Mouse (Mus musculus) kidney, postnatal 14 days (tissue): ENCODE measurements at regions not wholly inside any gene's neighbourhood (a gene's known extent, or its start where the extent isn't known, plus 50 kb on each side); places are given as distances from the start of the nearest gene placed in this dataset.

Experiments
- DNase-seq: peaks from one replicate; pipeline ENCODE4 v3.0.0; 2022; ENCODE audit warnings: mixed read lengths

GRCm38 (mm10) chr11:90088473-90088872, 58.3 kb downstream of the Tmem100 start:
- DNase-seq: no peak

DNA sequence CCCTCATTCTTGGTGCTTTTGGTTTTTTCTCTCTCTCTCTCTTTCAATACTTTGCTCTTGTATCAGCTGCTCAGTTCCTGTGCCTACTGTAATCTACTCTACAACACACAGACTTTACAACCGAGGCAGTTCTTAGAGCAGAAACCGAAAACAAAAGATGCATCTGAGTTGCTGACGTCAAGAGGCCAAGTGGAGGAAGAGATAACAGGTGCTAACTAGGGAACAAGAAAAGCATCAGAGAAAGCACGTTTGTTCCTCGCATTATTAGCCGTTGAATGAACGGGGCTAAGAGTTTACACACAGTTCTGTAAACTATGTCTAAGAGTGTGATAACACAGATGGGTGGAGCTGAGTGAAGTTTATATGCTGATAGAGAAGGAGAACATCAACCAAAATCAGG, 63.9 kb downstream of the Tmem100 start:
- DNase-seq: no peak

DNA sequence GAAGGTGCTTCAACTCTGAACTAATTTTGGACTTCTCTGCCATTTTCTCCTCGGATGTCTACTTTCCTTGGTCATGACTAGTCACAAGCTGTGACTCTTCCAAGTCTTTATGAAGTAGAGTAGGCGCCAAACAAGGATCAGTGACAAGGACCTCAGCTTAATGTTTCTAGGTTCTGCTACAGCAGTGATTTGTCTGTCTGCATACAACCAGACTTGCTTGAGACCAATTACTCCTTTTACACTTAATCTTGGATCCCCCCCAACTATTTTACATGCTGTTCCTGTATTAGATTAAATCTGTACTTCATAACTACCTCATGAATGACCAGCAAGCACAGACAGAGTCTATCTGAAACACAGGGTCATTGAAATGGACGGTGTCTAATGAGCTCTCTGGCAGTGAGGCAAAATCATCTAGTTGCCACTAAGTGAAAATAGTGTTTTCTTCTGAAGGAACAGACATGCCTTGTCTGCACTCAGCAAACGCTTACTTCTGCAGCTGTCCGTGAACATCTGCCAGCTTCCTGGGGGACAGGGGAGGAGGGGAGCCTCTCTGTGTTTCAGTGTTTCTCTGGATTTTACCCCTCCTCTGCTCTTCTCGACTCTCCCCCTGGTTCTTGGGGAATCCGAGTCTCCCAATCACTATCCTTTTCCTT, 64.7 kb downstream of the Tmem100 start:
- no peak for DNase-seq

GRCm38 (mm10) chr11:90098471-90098870, 68.3 kb downstream of the Tmem100 start:
- DNase-seq: no peak

GRCm38 (mm10) chr11:90099178-90099577, 69.0 kb downstream of the Tmem100 start:
- peak; percentile 24 for DNase-seq

DNA sequence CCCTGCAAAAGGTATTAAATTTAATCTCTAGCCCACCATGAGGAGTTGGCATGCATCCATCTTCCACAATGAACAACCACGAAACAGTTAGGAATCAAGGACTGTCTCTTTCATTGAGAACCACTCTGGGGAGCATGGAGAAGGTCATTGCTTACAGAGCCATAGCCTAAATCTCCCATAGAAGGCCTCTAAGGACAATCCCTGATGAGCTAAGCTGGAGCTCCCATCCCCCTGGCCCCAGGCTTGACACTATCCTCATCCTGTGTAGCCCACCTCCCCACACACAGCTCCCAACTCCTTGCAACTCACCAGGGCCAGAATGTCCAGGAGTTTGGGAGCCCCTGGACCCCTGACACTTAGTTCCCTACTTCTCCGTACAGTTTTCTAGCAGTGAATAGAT, 70.0 kb downstream of the Tmem100 start:
- no peak for DNase-seq

DNA sequence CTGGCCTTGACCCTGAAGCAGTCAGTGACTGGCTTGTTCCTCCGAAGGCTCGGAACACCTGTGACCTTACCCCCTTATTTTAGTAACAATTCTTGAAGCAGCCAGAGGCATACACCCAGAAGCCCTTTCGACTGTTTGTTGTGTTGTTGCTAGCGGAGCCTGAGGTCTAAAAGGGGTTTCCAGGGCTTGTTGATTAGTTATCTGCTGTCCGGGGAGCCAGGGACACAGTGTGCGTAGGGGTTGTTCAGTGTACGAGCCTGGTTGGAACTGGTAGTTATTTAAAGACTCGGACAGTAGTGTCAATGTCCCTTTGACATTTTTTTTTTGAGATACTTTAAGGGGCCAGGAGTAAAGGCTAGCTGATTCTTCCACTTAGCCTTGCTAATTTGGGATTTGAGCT, 71.1 kb downstream of the Tmem100 start:
- no peak for DNase-seq

DNA sequence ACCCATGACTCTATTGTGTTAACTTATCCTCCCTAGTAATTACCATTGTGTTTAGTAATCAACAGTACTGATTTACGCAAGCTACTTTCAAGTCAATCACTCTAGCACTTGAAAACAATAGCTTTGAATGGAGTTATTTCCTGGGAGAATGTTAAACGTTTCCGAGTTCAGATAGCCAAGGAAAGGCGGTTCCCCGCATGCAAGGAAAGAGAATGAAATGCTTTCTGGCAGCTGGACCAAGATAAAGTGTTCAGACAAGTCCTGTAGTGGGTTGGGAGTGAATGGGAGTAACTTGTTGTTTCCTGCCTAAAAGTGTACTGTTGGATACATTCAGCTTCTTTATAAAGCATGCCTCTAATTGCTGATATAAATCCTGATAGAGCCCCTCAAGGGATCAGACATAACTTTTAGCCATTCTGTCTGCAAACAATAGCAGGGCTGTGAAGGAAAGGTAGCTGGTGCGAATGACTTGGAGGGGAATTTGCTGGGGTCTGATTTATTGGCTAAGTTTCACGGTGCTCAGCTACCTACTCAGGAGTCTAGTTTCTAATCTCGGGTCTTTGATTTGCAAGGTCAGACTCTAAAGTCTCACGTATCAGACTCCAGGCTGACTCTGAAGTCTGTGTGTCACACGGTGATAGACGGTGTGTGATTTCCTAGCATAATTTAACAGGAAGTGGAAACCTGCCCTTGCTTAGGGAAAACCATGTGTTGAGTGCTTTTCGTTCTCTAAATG, 76.1 kb downstream of the Tmem100 start:
- DNase-seq: no peak

DNA sequence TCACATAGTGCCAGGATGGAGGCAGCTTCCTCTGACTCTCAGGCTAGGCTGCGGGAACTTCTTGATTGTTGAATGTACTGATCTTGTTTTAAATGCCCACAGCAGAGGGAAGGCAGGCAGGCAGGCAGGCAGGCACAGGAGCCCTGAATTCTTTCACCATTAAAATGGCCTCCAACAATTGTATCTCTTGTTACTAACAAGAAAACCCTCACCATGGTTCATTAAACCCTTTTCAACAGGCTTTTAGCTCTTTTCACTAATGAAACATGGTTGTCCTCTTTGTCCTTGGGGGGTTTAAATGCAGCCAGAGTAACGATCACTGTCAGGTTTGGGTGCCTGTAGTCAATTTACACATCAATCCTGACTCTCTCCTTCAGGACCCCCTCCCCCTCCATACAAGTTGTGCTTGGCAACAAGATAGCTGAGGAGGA, 77.8 kb upstream of the Gm45716 start:
- no peak for DNase-seq

- no peak for DNase-seq
Observed at GRCm38 (mm10) chr11:90110170-90110569, 77.3 kb upstream of the Gm45716 start.

DNA sequence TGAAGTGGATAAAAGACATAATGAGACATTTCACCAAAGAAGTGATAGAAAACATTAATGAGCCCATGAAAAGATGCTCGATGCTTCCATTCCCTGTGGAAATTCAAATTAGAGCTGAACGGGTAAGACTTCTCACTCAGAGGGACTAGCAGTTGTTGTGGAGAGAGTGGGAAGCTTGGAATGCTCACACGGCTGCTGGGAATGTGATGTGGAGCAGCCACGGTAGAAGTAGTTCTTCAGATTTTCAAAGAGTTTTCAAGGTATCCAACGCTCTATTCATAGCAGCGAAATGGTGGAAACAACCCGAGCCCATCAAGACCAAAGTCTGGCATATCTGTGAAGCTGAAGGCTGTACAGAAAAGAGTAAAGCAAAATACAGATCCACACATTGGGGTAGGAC, 75.3 kb upstream of the Gm45716 start:
- DNase-seq: no peak

- DNase-seq: no peak
Observed at GRCm38 (mm10) chr11:90116676-90117663, 70.5 kb upstream of the Gm45716 start.

- no peak for DNase-seq
Observed at GRCm38 (mm10) chr11:90117664-90118295, 69.7 kb upstream of the Gm45716 start.

DNA sequence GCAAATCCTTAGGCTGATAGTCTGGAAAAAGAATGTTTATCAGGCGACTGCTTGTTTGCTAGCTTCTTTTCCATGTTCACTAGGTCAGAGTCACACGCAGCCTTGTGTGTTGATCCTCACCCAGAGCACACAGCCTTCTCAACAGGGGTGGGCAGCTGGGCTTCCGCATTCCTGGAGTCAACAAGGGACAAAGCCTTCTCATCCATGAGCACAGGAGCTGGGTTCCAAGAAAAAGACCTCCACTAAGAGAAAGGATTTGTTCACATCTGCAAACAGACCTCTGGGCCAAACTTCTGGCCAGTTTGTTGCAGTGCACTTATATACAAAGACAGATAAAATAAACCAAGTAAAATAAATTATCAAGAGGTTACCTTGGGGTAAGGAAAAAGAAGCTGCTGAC, 65.6 kb upstream of the Gm45716 start:
- no peak for DNase-seq

- DNase-seq: no peak
Observed at GRCm38 (mm10) chr11:90122709-90123108, 64.8 kb upstream of the Gm45716 start.

DNA sequence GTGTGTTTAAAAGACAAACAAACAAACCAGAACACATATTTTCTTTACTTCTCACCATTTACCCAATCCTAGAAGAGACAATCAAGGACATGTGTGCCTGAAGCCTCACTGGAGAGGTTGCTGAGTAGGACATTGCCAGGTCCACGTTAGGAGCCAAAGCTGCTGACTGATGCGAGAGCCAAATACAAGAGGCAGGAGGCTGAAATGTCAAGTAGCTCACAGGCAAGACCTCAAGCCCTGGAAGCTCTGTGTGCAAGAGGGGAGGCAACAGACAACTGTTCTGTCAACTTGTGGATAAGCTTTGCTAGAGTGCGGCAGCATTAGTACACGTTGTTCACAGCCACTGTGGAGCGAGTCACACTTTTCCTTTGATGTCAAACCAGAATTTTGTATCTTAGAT, 63.6 kb upstream of the Gm45716 start:
- no peak for DNase-seq

GRCm38 (mm10) chr11:90126289-90126688, 61.2 kb upstream of the Gm45716 start:
- no peak for DNase-seq

DNA sequence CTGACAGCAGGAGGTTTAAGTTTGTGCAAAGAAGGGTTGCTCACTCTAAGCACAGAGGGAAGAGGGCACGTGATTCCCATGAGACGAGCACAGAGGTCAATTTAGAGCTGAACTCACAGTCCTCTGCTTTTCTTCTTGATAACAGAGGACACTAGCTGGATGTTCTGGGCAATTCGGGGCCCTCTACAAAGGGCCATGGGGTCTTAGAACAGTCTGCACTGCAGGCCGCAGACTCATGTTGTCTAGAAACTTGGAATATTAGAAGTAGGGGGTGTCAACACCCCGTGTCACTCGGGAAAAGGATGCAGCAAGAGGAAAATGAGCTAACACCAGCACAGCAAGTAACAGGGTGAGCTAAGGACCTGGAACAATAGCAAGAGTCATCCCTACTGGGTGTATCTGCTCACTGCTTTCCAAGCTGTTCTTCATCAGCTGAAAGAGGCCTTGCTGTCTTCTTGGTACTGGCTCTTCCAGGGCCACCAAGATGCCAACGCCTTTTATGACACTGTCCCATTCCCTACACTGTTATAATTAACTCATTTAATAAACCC, 58.5 kb upstream of the Gm45716 start:
- peak; percentile 18 for DNase-seq

DNA sequence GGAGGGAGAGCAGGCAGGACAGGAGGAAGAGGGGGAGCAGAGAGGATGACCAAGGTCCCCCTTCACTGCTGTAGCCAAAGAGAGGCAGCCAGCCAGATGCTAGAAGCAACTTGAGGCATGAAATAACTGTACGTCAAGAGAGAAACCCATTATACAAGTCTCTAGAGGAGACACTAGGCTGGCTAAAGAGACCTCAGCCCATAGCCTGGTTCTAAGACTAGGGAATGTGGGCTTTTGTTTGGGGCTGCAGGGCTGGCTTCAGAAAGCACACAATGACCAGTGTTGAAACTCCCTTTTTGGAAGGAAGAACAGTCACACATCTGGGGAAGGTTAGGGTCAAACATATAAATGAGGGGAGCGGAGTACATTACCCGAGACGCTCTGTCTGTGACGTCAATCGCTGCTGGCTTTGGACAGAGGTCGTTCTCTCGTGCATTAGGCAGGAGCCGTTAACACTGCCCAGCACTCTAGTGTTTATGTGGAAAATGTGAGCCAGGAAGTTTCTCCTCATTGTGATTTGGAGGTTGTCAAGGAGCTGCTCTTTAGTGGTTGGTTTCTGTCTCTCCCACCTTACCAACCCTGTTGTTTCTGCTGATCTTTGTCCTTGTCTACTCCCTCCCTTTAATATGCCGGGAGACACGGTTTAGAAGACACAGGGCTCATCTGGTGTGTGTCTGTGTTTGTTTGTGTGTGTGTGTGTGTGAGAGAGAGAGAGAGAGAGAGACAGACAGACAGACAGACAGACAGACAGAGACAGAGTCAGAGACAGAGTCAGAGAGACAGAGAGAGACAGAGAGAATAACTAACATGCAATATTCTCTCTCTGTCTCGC, 57.5 kb upstream of the Gm45716 start:
- DNase-seq: peak; percentile 59

DNA sequence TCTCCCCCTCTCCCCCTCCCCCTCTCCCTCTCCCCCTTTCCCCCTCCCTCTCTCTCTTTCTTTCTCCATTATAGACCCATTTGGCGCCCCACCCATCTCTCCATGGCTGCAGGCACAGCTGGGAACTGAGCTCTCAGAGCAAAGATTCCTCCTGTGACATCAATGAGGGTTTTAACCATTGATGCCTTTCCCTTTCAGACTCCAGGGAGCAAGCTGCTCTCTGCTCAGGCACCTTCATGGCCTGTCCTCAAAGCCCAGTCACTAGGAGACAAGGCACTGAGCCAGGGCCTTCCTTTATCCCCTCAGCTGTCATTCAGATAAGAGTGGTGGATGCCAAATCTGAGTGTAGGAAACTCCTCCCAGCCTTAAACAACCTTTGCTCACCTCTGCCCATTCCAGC, 56.8 kb upstream of the Gm45716 start:
- DNase-seq: peak; percentile 48

DNA sequence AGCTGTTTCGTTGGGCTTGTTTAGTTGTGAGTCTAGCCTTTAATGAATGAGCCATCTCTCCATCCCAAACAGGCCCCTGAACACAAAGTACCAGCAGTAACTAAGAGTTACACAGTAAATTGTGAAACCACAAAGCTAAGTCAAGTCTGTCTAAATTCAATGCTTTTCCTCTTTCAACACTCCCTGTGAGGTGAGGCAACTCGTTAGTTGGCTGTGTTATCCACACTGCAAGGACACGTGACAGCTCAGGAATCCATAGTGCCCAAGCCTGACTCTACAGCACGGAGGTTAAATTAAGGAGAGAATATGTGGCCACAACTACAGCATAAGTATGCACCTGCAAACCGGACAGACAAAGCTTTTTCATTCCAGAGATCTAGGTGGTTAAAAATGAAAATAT, 54.9 kb upstream of the Gm45716 start:
- no peak for DNase-seq

DNA sequence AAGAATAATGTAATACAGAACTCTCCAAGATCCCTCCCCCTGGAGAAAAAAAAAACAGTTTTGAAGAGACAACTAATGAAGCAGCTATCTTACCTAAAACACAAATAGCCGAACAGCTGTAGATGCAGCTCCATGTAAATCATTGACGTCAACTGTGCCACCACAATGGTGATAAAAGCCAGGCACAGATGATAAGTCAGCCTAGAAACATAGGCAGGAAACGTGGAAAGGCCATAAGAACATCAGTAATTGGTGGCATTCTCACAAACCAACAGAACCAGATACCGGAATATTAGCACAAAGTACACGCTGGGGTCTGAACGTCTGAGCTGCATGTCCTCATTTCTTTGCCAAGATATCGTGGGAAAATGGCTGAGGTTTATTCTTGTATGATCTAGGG, 51.2 kb upstream of the Gm45716 start:
- DNase-seq: no peak
